Mouse (Mus musculus): ENCODE results near the gene Ankrd24.

Gene Ankrd24

GRCm38 (mm10) chr10:81628390-81628789 lies at the start of gene Ankrd24:
Gene Ankrd24 (plus strand): TSS chr10:81628540.
- DNase-seq (ENCODE audit: extremely low read depth, low read depth), result no peak

DNA sequence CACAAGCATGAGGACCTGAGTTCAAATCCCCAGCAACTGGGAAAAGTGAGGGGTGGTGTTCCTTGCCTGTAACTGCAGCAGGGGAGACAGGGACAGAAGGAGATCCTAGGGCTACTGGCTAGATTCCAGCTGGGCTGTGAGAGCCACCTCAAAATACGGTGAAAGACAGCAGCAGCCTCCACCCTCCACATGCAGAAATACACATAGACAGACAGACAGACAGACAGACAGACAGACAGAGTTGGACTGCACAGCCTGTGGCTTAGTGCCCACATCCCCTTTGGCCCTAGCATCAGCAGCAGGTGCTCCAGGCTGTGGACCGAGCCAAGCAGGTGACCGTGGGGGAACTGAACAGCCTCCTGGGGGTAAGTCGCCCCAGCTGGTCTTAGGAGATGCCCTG lies 48.4 kb upstream of the Ankrd24 start:
- DNase-seq (ENCODE audit: extremely low read depth, low read depth), result no peak

GRCm38 (mm10) chr10:81580441-81581070 lies 47.8 kb upstream of the Ankrd24 start:
- no peak for DNase-seq (ENCODE audit: extremely low read depth, low read depth)

GRCm38 (mm10) chr10:81583347-81583746 lies 45.0 kb upstream of the Ankrd24 start:
- DNase-seq (ENCODE audit: extremely low read depth, low read depth), result no peak

DNA sequence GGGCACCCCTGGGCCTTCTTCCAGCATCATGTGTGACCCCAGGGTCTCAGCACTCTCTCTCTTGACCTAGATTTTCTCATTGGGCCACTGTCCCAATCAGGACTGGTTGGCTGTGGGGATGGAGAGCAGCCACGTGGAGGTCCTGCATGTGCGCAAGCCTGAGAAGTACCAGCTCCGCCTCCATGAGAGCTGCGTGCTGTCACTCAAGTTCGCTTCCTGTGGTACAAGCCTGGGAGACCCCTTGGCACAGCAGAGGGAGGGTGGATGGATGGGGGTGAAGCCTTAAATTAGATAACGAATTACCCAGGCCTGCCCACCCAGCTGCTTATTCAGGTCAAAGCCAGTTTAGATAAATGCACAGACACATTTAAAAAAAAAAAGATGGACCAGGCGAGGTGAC lies 39.6 kb upstream of the Ankrd24 start:
- DNase-seq (ENCODE audit: extremely low read depth, low read depth), result no peak

DNA sequence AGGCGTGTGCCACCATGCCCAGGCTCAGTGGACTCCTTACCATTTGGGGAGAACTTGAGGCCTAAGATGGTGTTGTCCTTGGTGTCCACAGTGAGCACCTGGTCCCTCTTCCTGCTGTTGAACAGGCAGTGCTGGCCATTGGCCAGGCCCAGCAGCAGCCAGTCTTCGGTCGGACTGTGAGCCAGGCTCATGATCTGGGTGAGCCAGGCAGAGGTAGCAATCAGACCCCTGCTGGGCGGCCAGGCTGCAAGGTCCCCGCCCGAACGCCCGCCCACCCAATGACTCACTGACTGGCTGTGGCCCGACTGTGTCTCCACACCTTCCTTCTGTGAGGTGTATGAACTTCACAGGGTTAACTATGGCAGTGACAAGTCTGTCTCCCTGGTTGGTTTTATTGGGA lies 36.5 kb upstream of the Ankrd24 start:
- DNase-seq (ENCODE audit: extremely low read depth, low read depth), result no peak

DNA sequence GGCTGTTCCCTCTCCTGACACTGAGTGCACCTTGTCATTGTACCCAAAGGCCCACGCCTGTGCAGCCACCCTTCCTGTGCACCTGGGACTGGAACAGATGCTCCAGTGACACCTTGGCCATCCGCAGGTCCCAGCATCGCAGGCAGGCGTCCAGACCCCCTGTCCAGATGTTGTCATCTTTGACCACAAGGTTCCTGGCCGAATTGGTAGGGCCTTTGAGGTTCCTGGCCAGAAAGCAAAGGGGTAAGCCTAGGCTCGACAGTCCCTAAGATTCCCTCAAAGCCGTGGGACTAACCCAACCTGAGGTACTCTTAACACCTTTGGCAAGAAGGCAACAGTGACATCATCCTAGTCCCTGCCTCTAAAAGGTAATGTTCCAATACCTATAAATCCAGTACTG lies 35.7 kb upstream of the Ankrd24 start:
- DNase-seq (ENCODE audit: extremely low read depth, low read depth), result no peak

DNA sequence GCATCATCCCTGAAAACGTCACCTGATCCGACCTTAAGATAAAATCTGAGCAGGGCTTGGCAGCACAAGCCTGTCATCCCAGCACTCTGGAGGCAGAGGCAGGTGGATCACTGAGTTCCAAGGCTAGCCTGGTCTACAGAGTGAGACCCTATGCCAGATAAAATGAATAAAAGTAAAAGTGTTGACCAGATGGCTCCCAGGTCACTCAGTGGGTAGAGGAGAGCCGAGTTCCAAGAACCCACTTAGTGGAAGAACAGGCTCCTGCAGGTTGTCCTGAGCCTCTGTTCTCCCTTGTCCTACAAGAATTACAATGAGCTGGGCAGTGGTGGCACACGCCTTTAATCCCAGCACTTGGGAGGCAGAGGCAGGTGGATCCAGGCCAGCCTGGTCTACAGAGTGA lies 35.1 kb upstream of the Ankrd24 start:
- no peak for DNase-seq (ENCODE audit: extremely low read depth, low read depth)

GRCm38 (mm10) chr10:81593935-81594334 lies 34.4 kb upstream of the Ankrd24 start:
- DNase-seq (ENCODE audit: extremely low read depth, low read depth), result no peak

DNA sequence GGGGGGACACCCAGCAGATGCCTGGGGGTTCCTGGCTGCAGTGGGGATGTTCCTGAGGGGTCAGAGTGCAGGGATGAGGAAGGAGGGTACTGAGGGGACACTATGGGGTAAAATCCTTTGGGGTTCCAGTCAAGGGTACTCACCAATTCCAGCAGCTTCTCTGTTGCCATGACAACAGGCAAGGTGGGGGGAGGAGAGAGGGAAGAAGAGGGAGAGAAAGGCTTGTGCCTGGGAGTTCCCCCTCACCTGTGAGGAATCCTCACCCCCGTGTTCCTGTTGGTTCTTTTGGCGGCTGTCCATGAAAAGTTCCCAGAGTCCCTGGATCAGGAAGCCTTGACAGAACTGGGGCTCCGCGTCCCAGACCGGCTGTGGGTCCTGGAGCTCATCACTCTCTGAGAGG lies 32.7 kb upstream of the Ankrd24 start:
- no peak for DNase-seq (ENCODE audit: extremely low read depth, low read depth)

GRCm38 (mm10) chr10:81596611-81597010 lies 31.7 kb upstream of the Ankrd24 start:
- no peak for DNase-seq (ENCODE audit: extremely low read depth, low read depth)

- no peak for DNase-seq (ENCODE audit: extremely low read depth, low read depth)
Measured at GRCm38 (mm10) chr10:81597137-81597950, 31.0 kb upstream of the Ankrd24 start.

- no peak for DNase-seq (ENCODE audit: extremely low read depth, low read depth)
Measured at GRCm38 (mm10) chr10:81598342-81598741, 30.0 kb upstream of the Ankrd24 start.

- DNase-seq (ENCODE audit: extremely low read depth, low read depth), result no peak
Measured at GRCm38 (mm10) chr10:81598871-81599270, 29.5 kb upstream of the Ankrd24 start.

DNA sequence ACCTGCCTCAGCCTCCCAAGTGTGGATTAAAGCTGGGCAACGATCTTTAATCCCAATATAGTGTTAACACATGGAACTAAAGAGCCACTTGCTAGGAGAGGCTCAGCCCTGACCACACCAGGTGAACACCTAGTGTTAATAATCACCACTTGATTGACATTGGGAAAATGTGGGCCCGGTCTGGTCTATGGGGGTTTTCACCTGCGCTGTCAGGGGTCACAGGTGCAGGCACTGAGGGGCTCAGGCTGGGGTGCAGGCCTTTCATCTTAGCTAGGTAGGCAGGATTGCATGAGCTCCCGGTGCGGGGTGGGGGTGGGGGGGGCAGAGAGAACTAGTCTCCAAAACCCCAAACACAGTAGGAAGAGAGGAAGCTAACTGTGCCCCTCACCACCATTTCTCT lies 28.7 kb upstream of the Ankrd24 start:
- DNase-seq (ENCODE audit: extremely low read depth, low read depth), result no peak

- DNase-seq (ENCODE audit: extremely low read depth, low read depth), result no peak
Measured at GRCm38 (mm10) chr10:81600096-81600495, 28.2 kb upstream of the Ankrd24 start.

DNA sequence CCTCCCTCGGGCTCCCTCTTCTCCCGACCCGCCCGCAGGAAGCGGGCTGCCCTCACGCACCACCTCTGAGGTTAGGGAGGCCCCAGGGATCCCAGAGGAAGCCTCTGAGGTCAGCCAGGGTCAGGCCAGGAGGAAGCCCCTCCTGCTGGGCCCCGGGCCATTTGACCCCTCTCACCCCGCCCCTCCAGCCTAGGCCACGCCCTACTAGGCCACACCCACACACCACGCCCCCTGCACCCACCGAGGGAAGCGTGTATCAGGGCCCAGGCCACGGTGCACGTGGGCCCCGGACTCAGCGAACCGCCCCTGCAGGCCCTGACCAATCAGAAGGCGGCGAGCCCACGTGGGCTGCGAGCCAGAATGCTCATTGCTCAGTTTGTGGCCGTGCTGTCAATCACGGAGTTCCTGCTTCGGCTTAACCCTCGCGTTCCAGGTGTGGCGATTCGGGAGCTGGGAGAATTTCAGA lies 27.6 kb upstream of the Ankrd24 start, which contains the start of gene Tle6:
Gene Tle6 (minus strand): TSS at position 336 of the 466 bp plus-strand sequence.
- DNase-seq (ENCODE audit: extremely low read depth, low read depth), result peak; percentile 90

DNA sequence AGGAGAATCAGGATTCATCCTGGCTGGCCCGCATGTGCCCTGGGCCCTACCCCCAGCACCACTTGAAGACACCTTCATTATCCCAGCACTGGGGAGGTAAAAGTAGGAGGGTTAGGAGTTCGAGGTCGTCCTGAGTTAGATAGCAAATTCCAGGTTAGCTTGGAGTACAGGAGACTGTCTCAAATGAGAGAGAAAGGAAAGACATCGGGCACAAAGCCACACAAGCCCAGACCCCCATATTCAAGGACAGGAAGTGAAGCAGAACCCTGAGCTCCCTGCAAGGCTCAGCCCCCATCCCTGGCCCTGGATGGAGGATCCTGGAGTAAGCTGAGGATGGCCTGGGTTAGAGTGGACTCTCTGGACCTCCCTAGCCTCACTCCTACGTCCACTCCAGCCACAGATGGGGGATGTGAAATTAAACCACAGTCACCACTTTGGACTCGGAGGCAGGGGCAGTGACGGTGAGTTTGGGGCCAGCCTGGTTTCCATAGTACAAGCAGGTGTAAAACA lies 26.9 kb upstream of the Ankrd24 start:
- DNase-seq (ENCODE audit: extremely low read depth, low read depth), result no peak

GRCm38 (mm10) chr10:81602741-81603151 lies 25.6 kb upstream of the Ankrd24 start:
- DNase-seq (ENCODE audit: extremely low read depth, low read depth), result peak; percentile 64

DNA sequence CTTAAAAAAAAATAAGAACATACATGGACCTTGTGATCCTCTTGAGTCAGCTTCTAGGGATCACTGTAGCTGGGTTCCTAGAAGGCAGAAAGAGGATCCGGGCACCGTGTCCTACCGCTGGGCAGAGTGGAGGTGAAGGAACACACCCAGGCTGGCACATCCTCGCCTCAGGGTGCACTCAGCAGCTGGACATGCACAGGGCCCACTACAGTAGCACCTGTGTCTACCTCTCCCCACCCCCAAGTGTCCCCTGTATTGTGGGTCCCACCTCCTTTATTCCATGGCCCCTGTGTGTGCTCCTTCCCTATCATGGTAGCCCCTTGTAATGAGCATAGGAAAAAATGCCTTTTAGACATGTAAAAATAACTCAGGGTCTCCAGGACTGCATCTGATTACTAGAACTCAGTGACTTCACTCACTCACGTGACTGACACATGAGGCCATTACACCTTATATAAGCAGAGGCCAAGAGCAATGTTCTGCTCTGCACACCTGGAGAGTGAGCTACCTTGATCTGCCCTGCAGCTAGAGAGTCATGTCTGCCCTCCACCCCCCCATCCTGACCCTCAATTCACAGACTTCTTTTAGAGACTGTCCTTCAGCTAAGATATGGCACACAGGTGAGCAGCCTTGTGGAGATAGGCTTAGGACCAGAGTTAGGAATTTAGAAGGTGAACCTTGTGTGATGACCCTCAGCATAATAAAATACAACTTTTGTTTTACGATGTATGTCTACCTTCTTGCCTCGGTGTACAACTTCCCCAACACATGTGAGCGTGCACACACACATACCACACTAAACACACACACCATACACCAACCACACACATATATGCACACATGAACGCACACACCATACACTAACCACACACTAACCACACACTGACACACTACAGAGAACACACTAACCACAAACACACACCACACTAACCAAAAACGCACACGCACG lies 24.0 kb upstream of the Ankrd24 start:
- DNase-seq (ENCODE audit: extremely low read depth, low read depth), result no peak

DNA sequence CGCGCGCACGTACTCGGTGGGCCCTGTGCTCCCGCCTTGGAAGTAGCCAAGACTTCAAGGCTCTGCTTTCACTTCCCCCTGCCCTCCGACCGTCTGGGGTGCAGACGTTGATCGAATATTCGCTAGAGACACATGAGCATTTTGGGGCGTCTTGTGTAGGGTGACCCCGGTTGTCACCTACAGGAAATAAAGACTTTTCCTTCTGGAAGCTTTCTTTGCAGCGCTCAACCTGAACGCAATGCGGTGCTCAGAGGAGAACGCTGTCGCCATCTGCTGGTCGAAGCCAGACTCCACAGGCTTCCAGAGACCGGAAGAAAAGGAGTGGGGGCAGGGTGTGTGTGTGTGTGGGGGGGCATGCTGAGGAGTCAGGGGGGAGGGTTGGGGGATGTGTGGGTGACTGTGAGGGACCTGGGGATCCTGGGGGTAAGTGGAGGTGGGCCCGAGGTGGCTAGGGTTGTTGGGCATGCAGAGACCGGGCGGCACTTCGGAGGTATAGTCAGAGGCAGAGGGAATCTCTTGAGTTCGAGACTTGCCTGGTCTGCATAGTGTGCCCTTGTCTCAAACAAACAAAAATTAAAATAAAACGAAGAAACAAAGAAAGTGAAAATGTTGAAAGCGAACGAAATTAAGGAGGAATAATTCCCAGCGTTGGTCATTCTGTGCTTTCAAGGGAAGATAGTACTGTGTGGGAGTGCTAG lies 23.2 kb upstream of the Ankrd24 start:
- DNase-seq (ENCODE audit: extremely low read depth, low read depth), result peak; percentile 83
